Mouse (Mus musculus): ENCODE measurements at regions not wholly inside any gene's neighbourhood (a gene's known extent, or its start where the extent isn't known, plus 50 kb on each side); places are given as distances from the start of the nearest gene placed in this dataset.

- DNase-seq = peak; percentile 24
Observed at GRCm38 (mm10) chr1:73178810-73179209, 163.1 kb upstream of the Tnp1 start.

GRCm38 (mm10) chr1:73177076-73177475, 161.4 kb upstream of the Tnp1 start:
- no peak for DNase-seq

- no peak for DNase-seq
Observed at GRCm38 (mm10) chr1:73170668-73171008, 154.9 kb upstream of the Tnp1 start.

- DNase-seq = peak; percentile 25
Observed at GRCm38 (mm10) chr1:73169929-73170667, 154.4 kb upstream of the Tnp1 start.

DNA sequence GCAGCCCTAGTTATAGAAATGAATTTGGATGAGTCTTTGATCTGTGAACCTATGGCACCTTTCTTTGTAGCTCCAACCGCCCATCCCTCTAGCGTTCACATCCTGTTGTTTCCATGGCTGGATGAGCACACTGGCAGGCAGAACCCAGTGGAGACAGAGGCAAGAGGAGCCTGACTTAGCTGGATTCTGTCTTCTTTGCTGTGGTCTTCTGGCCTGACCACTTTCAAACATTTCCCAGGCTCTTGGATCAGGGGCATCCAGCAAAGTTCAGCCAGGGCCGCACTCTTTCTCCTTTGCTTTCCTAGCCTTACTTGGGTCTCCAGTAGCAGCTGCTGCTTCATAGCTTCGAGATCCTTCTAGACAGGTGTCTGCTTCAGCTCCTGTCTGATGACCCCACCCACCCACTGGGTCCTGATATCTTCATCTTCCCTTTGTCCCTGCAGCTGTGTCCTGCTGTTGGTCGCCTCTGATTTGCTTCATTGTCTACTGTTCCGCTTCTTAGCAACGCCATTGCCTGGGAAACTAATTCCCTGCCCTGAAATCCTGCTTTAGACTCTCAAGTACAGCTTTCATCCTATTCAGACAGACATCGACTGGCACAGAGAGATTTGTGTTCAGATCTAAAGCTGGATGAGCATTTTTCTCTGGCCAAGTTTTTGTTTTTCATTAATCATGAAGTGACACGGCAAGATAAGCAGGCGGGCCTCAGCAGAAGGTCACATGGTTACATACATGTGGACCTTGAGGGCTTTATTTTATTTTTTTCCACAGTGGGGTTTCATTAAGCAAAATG, 153.6 kb upstream of the Tnp1 start:
- peak; percentile 13 for DNase-seq

GRCm38 (mm10) chr1:73160199-73160598, 144.5 kb upstream of the Tnp1 start:
- DNase-seq = no peak

GRCm38 (mm10) chr1:73159405-73159976, 143.8 kb upstream of the Tnp1 start:
- no peak for DNase-seq

DNA sequence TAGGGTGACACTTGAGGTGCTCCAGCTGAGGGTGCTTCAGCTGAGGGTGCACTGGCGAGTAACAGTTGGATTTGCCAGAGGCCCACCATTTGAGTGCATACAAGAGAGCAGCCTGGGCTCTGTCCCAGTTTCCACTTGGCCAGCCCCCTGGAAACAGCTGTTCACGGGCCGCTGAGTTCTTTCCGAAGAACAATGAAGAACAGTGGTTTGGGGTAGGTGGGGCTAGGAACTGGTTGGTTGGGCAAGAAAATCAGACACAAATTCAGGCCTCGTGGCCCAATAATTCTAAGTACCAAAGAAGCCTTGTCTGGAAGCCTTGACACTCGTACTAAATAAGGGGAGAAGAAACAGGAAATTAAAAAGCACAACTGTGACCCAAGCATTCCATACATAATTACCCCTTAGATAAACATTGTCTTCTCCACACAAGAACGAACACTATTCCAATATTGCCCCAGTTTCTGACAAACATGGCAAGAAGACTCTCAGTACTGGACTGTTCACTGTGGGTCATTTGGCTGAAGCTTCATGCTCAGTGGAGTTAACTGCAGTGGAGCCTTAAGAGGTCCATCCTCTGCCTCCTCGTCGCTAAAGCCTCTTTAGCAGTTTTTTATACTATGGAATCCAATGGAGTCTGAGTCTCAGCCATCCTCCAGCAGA, 137.9 kb upstream of the Tnp1 start:
- DNase-seq = peak; percentile 64

GRCm38 (mm10) chr1:73149926-73150325, 134.2 kb upstream of the Tnp1 start:
- DNase-seq = no peak

GRCm38 (mm10) chr1:73142845-73143244, 127.1 kb upstream of the Tnp1 start:
- no peak for DNase-seq

DNA sequence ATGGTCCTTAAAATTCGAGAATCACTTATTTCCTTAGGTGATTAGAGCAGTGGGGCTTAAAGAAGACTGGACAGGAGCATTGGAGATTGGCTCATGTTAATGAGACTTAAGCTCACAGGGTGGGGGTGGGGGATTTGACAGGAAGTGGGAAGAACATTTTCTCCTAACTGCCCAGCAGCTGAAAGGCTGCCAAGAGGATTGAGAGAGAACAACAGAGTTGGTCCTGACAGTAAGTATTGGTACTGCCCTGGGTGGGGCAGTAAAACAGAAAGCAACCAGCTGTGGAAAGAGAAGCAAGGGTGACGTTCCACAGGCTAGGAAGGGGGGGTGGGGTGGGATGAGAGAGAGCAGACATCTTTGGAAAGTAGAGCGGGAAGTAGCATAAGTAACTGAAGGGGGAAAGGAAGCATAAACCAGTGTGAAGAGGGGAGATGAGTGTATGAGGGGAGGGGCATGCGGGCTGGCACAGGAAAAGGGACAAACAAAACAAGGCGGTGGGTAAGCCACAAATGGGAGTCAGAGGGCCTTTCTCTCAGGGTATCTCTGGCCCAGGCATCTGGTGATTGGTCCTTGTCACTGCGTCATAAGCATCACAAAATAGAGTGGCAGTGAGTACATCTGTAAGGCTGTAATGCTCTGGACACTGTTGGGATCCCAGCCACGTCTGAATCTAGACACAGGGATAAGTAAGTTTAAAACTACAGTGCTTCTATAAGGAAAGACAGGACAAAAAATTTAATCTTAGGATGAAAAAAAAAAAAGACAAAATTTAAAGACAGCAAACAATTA, 125.0 kb upstream of the Tnp1 start:
- peak; percentile 55 for DNase-seq

DNA sequence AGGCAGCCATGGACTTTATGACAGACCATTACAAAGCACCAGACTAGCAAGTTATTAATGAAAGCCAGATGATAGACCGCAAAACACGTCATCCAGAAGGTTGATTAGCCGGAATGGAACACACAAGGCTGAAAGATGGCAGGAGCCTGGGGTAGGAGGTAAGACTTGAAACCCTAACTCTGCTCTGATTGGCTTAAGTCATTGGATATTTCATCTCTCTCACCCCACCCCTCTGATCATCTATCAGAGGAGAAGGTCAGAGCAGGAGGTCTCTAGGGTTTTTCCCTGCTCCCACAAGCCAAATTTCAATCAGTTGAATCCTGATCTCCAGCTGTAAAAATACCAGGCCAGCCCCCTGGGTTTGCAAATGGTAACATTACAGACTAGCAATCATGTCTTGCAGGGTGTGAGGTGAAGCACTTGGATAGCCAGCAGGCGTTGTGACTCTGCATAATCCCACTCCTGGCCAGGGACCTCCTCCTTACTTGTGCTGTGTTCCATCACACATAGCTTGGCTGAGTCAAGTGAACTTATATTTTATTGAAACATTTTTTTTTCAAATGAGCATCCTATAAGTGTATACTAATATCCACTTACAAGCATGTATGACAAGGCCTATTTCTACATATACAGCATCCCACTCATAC, 114.6 kb upstream of the Tnp1 start:
- no peak for DNase-seq

- DNase-seq = no peak
Observed at GRCm38 (mm10) chr1:73123012-73123411, 107.3 kb upstream of the Tnp1 start.

- DNase-seq = peak; percentile 39
Observed at GRCm38 (mm10) chr1:73118661-73119060, 103.0 kb upstream of the Tnp1 start.

- no peak for DNase-seq
Observed at GRCm38 (mm10) chr1:73116526-73116925, 100.8 kb upstream of the Tnp1 start.

DNA sequence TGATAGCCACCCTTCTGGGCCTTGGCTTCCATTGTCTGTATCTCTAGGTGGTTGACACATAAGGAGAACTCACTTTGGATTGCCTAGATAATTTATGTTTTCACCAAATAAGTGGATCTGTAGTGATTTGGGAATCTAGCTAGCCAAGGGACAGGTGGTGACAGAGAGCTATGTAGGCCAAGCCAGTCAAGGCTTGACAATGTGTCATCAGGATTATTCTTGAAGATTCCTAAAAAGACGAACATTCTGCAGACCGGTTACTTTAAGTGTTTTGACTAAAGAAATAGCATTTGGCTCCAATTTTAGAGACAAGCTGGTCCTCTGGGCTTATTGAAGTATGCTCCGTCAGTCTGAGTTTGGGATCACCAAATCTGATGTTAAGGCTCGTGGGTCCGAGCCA, 100.1 kb upstream of the Tnp1 start:
- DNase-seq = no peak

DNA sequence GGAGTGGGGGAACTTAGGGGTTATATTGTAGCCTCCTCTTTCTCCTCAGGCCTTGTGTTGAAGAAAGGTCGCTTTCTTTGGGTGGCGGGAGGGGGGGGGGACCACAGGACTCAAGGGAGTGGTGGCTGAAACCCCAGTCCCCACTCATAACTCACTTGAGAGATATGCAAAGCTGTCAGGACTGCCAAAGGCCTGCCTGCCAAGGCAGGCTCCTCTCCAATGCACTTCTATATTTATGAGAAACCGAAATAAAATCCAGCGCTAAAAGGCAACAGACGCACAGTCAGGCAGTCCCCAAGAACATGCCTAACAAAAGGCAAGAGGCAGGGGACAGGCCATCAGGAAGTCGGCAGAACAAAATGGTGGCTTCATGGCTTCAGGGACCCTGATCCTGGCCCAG, 97.4 kb upstream of the Tnp1 start:
- peak; percentile 33 for DNase-seq

DNA sequence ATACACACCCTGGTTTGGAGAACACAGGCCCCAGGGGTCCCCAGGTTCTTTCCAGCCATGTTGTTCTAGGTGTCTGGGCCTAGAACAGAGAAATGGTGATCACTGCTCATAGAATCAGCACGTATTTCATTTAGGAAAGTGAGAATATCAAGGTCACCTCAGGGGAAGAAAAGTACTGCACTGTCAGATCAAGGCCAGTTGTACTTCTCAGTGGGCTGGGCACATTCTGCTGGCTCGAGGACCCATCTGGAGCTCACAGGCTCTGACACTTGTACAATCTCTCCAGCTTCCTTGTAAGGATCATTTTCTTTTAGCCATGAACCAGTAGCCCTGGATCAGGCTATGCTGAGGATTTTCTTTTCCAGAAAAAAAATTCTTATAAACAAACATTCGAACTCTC, 97.0 kb upstream of the Tnp1 start:
- no peak for DNase-seq

- peak; percentile 13 for DNase-seq
Observed at GRCm38 (mm10) chr1:73111911-73112310, 96.2 kb upstream of the Tnp1 start.

DNA sequence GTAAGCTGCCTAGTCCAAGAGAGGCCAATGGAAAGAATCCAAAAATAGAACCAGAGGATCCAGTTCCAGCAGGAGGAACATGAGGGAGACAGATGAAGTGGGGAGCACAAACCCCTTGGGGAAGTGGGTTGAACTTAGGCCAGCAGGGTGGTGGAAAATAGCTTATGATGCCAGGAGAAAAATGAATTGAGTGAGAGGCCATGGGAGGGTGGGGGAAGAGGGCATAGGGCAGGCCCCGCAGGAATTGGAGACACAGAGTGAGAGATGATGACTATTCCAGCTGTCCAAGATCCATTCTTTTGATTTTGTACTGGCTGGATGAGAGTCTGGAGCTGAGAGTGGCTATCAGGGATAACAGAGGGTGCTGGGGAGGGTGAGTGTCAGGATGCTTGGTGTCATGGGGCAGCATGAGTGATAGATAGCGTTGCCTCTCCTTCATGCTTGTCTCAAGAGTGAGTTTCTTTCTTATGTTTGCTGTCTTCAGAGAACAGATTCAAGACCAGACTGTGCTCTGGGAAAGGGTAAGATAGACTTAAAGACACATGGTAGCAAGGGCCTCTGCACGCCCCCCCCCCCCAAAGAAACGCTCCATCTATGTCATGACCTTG, 90.3 kb upstream of the Tnp1 start:
- DNase-seq = peak; percentile 28

GRCm38 (mm10) chr1:73097645-73098440, 82.1 kb upstream of the Tnp1 start:
- DNase-seq = no peak
